Mouse (Mus musculus) splenic B cell, adult 2 months (primary cell): ENCODE data around the gene Sept9.

Source experiments
- DNase-seq: peaks from one replicate; pipeline ENCODE4 v3.0.0-alpha.2; 2011; ENCODE audit warnings: low read depth, low spot score
- H3K27me3 ChIP-seq: 2 replicates; pipeline ENCODE4 v1.6.1; 2012; ENCODE audit warnings: mild to moderate bottlenecking, low read length, moderate library complexity, mixed read lengths; ENCODE audit not compliant: control insufficient read depth, poor library complexity, insufficient read depth, severe bottlenecking
- H3K36me3 ChIP-seq: 2 replicates; pipeline ENCODE4 v1.6.1; 2012; ENCODE audit warnings: mild to moderate bottlenecking, low read length, moderate library complexity, mixed read lengths; ENCODE audit not compliant: control insufficient read depth, poor library complexity, insufficient read depth, severe bottlenecking

The Sept9 gene

GRCm38 (mm10) chr11:117265981-117266905, 66.8 kb downstream of the Sept9 start:
- Histone ChIP-seq H3K27me3 (no peaks in the 10 kb centered on the region), H3K36me3 (no peaks in the 10 kb centered on the region)
- peak; percentile 81 for DNase-seq

- Histone ChIP-seq H3K27me3 (no peaks in the 10 kb centered on the region), H3K36me3 (no peaks in the 10 kb centered on the region)
- DNase-seq: peak; percentile 31
These were observed 67.7 kb downstream of the Sept9 start for GRCm38 (mm10) chr11:117266906-117267721.

- H3K27me3 ChIP-seq: no peaks in the 10 kb centered on the region
- DNase-seq: no peak
These were observed 68.4 kb downstream of the Sept9 start for GRCm38 (mm10) chr11:117267828-117268227.

GRCm38 (mm10) chr11:117268304-117268956, 69.0 kb downstream of the Sept9 start:
- Histone ChIP-seq H3K27me3 (no peaks in the 10 kb centered on the region), H3K36me3 (no peaks in the 10 kb centered on the region)
- DNase-seq: no peak

More at GRCm38 (mm10) chr11:117267828-117268227, 68.4 kb downstream of the Sept9 start:
- no peaks in the 10 kb centered on the region for H3K36me3 ChIP-seq

GRCm38 (mm10) chr11:117269053-117269702, 69.7 kb downstream of the Sept9 start:
- H3K27me3 ChIP-seq: no peaks in the 10 kb centered on the region
- no peak for DNase-seq

GRCm38 (mm10) chr11:117269946-117270345, 70.5 kb downstream of the Sept9 start:
- DNase-seq: no peak
- Histone ChIP-seq H3K27me3 (no peaks in the 10 kb centered on the region), H3K36me3 (no peaks in the 10 kb centered on the region)

More at GRCm38 (mm10) chr11:117269053-117269702, 69.7 kb downstream of the Sept9 start:
- H3K36me3 ChIP-seq: no peaks in the 10 kb centered on the region

- H3K27me3 ChIP-seq: no peaks in the 10 kb centered on the region
- no peak for DNase-seq
These were observed 75.5 kb downstream of the Sept9 start for GRCm38 (mm10) chr11:117274973-117275372.

GRCm38 (mm10) chr11:117275999-117276398, 76.5 kb downstream of the Sept9 start:
- no peak for DNase-seq
- Histone ChIP-seq H3K27me3 (no peaks in the 10 kb centered on the region), H3K36me3 (no peaks in the 10 kb centered on the region)

More at GRCm38 (mm10) chr11:117274973-117275372, 75.5 kb downstream of the Sept9 start:
- H3K36me3 ChIP-seq: no peaks in the 10 kb centered on the region

- Histone ChIP-seq H3K36me3 (no peaks in the 10 kb centered on the region), H3K27me3 (no peaks in the 10 kb centered on the region)
- no peak for DNase-seq
These were observed 77.5 kb downstream of the Sept9 start for GRCm38 (mm10) chr11:117276946-117277345.

GRCm38 (mm10) chr11:117278113-117278512, 78.7 kb downstream of the Sept9 start:
- DNase-seq: no peak
- H3K36me3 ChIP-seq: no peaks in the 10 kb centered on the region
- H3K27me3 ChIP-seq: no peaks in the 10 kb centered on the region

- Histone ChIP-seq H3K27me3 (no peaks in the 10 kb centered on the region), H3K36me3 (no peaks in the 10 kb centered on the region)
- no peak for DNase-seq
These were observed 79.1 kb downstream of the Sept9 start for GRCm38 (mm10) chr11:117278514-117278913.

GRCm38 (mm10) chr11:117279993-117280392, 80.5 kb downstream of the Sept9 start:
- no peak for DNase-seq
- no peaks in the 10 kb centered on the region for H3K36me3 ChIP-seq
- no peaks in the 10 kb centered on the region for H3K27me3 ChIP-seq

- no peaks in the 10 kb centered on the region for H3K36me3 ChIP-seq
- no peak for DNase-seq
- no peaks in the 10 kb centered on the region for H3K27me3 ChIP-seq
These were observed 83.8 kb downstream of the Sept9 start for GRCm38 (mm10) chr11:117283048-117283888.
